Mouse (Mus musculus) cortical plate, adult 2 months (tissue): ENCODE measurements around the gene Gm49425.

Experiments
- CTCF ChIP-seq: fragments of 200-500 bp; IDR thresholded peaks from 2 replicates; pipeline ENCODE4 v1.5.1; 2011; ENCODE audit warnings: mild to moderate bottlenecking, control low read depth, low read length; ENCODE audit not compliant: insufficient read depth; ENCODE audit errors: extremely low read depth
- POLR2A ChIP-seq: fragments of 200-500 bp; IDR thresholded peaks from 2 replicates; pipeline ENCODE4 v1.6.1; 2011; ENCODE audit warnings: mild to moderate bottlenecking, low read length, control low read depth; ENCODE audit not compliant: insufficient read depth; ENCODE audit errors: extremely low read depth

DNA sequence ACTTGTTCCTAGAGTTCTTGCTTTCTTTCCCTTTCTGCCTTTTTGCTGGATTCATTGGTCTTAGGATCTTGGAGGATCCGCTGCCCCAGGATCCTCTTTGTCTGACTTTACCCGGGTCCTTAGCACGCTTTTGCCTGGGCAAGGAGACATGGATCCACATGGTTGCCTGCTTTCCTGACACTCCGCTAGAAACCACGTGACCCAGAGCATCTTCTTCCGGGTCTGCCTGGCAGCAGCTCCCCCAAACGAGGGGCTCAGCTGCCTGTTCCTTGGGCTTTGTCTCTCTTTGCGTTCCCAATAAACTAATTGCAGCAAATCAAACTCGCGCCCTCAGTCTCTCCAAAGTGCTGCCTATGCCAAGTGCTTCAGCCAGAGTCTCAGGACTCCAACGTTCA lies 37.4 kb downstream of the Gm49425 start:
- TF ChIP-seq CTCF (no peak), POLR2A (no peak)
